8 mouse cellular contexts compared by ENCODE assay signal in genomic region chr3:122985183-122985944, GRCm38 (mm10). TPM values are rescaled to one million over a fixed set of nuclear protein-coding genes. Genes with fewer than 3 reads are reported as not detected.
DNase-seq lines count a peak whose midpoint lies in the region; ATAC-seq lines count a peak whose summit lies in the region.

No protein-coding gene starts in this region.

- no peak for ATAC-seq in forebrain, embryonic 15.5 days (replicated peaks)

- 15% methylated on average over 13 of the region's 13 CpGs for WGBS in forebrain, embryonic 15.5 days
- WGBS in macrophage (ENCODE audit: missing documents): 43% methylated on average over 13 of the region's 13 CpGs

- no peaks in the 10 kb centered on the region for H3K36me3 ChIP-seq in forebrain, embryonic 15.5 days
- H3K36me3 ChIP-seq in macrophage (ENCODE audit: inconsistent target): no peaks in the 10 kb centered on the region

- H3K27ac ChIP-seq in forebrain, embryonic 15.5 days (replicated peaks): peak overlapping the region; percentile 95
- no peak overlapping the region for H3K27ac ChIP-seq in macrophage

- H3K9me3 ChIP-seq in forebrain, embryonic 15.5 days: no peaks in the 10 kb centered on the region

- intact Hi-C loops in left cerebral cortex, postnatal 25 days (cut with DNase I): no loop called here

- peak overlapping the region; percentile 91 for H3K9ac ChIP-seq in forebrain, embryonic 15.5 days (replicated peaks)

- no peaks in the 10 kb centered on the region; the same call in 1 of the 2 replicates for H3K79me2 ChIP-seq in macrophage (ENCODE audit: inconsistent target)

- H3K4me3 ChIP-seq in forebrain, embryonic 15.5 days: peak overlapping the region; percentile 68
- H3K4me3 ChIP-seq in macrophage (ENCODE audit: inconsistent target): peak overlapping the region; percentile 58

- peaks cover 5% of the 10 kb centered on the region for H3K4me1 ChIP-seq in forebrain, embryonic 15.5 days

- peak overlapping the region; percentile 67 for H3K4me2 ChIP-seq in forebrain, embryonic 15.5 days (replicated peaks)

- peak; percentile 19 for DNase-seq in kidney, adult 11 months
- DNase-seq in kidney, postnatal 36 days: no peak
- DNase-seq in MN1 (ENCODE audit: low spot score): peak; percentile 14
- DNase-seq in ovary, postnatal 10 days (ENCODE audit: low spot score): no peak
- no peak for DNase-seq in left cerebral cortex, postnatal 25 days (ENCODE audit: low spot score in 2 of 2)
- DNase-seq in right cerebral cortex, postnatal 36 days (ENCODE audit: low spot score in 2 of 2): no peak

- H3K27me3 ChIP-seq in forebrain, embryonic 15.5 days: no peaks in the 10 kb centered on the region

RNA-seq across cellular contexts. Expression of gene Usp53, which starts 1.1 kb away (rescaled TPM):
- 4.9 and 5.3 TPM in 2 replicates for polyA plus RNA-seq in forebrain, embryonic 15.5 days (2015; fragmentation: Nextera tagmentation; extraction: Ambion mirVana)
- 10 to 100 TPM in 25 of 26 experiments, 1 to 10 TPM in 1; 6.7 to 78.7 (median 20.7) TPM for total RNA-seq in macrophage (2018; cell fraction: chromatin; rRNA removed)
- 1 to 10 TPM; 1.6 to 6.5 (median 2.7) TPM for total RNA-seq in macrophage (2018; cell fraction: cytosol; rRNA removed)
- total RNA-seq in macrophage (2018; cell fraction: nucleus; rRNA removed): 10 to 100 TPM in 19 of 26 experiments, 1 to 10 TPM in 7; 5.8 to 37.1 (median 11.3) TPM
- polyA plus RNA-seq in macrophage (2018): 1.4 to 1.8 TPM (median 1.5 TPM) in 3 replicates
- 10 to 100 TPM; 24.7 to 29.0 TPM for total RNA-seq in left cerebral cortex, postnatal 25 days (2021)

RNA-seq across cellular contexts. Expression of gene Myoz2, which starts 49.5 kb away (rescaled TPM):
- not detected in 2 replicates for polyA plus RNA-seq in forebrain, embryonic 15.5 days (2015; fragmentation: Nextera tagmentation; extraction: Ambion mirVana)
- total RNA-seq in macrophage (2018; cell fraction: chromatin; rRNA removed): not detected
- total RNA-seq in macrophage (2018; cell fraction: cytosol; rRNA removed): not detected
- total RNA-seq in macrophage (2018; cell fraction: nucleus; rRNA removed): not detected
- not detected in 3 replicates for polyA plus RNA-seq in macrophage (2018)
- total RNA-seq in left cerebral cortex, postnatal 25 days (2021): under 1 TPM in 1 of 2 experiments, not detected in 1; 0.27 TPM

Comparison
In these comparisons a context has a peak if more than half of its experiments do, and no peak if none do; other contexts are left out.
1. DNase-seq: peak in kidney, adult 11 months (single experiment) and MN1 (single experiment); none in kidney, postnatal 36 days (0 of 2), ovary, postnatal 10 days (single experiment), left cerebral cortex, postnatal 25 days (0 of 2) and right cerebral cortex, postnatal 36 days (0 of 2).